Mouse (Mus musculus): ENCODE measurements at regions not wholly inside any gene's neighbourhood (a gene's known extent, or its start where the extent isn't known, plus 50 kb on each side); places are given as distances from the start of the nearest gene placed in this dataset. TPM values are rescaled to one million over a fixed set of nuclear protein-coding genes. Genes with fewer than 3 reads are reported as not detected.

Small RNA genes in the stretch of these regions (microRNA-seq; reads per million reads assigned to microRNA genes)
- gene Gm23881, result not detected
